21 mouse cellular contexts compared by ENCODE assay signal in the genomic region with DNA sequence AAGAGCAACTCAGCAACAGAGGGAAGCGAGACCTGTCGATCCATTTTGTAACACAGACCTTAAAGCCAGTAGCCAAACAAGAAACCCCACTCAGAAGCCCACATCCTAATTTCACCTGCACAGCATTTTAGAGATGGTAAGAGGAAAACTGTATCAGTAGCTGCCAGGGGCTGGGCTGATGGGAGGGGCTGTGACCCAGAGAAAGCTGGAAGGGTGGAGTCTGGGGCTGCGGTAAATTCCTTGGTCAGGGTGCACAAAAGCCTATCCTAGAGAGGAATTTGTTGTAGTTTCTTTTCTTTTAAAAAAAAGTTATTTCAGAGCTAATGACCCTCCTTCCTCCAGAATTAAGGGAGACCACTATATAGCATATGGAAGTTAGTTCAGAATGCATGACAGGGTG.
"Had no signal": no experiment of that assay in that cellular context is flagged by ENCODE, and none has a peak within 500 bp of the region (broad histone marks: within the 10 kb centered on the region; RNA-seq: fewer than 3 reads in every experiment).

No protein-coding gene starts in this region.

- H3K27ac ChIP-seq: layer of hippocampus, adult 2 months; limb, embryonic 10.5 days; limb, embryonic 13.5 days; lung, embryonic 15.5 days; midbrain, embryonic 12.5 days; midbrain, embryonic 15.5 days; neural tube, embryonic 12.5 days; neural tube, embryonic 15.5 days; stomach, postnatal 0 days had no signal

- H3K4me1 ChIP-seq: lung, embryonic 15.5 days; midbrain, embryonic 12.5 days; neural tube, embryonic 12.5 days; neural tube, embryonic 15.5 days had no signal

- H3K4me2 ChIP-seq: limb, embryonic 13.5 days; lung, embryonic 15.5 days; midbrain, embryonic 12.5 days; midbrain, embryonic 15.5 days; neural tube, embryonic 12.5 days; neural tube, embryonic 15.5 days had no signal

- DNase-seq: kidney, adult 18-20 months; kidney, adult 9 months; kidney, postnatal 14 days; layer of hippocampus, adult 9-11 months; lung, postnatal 10 days; lung, postnatal 36 days; right cerebral cortex, adult 18-20 months; right cerebral cortex, postnatal 14 days; right cerebral cortex, postnatal 4 days; thymus, adult 2 months; thymus, postnatal 14 days; thymus, postnatal 4 days had no signal

- ATAC-seq: midbrain, embryonic 15.5 days had no signal

- H3K4me3 ChIP-seq: layer of hippocampus, adult 2 months; limb, embryonic 10.5 days; limb, embryonic 13.5 days; lung, embryonic 15.5 days; midbrain, embryonic 12.5 days; midbrain, embryonic 15.5 days; neural tube, embryonic 12.5 days; neural tube, embryonic 15.5 days had no signal

- H3K9ac ChIP-seq: limb, embryonic 13.5 days; lung, embryonic 15.5 days; midbrain, embryonic 12.5 days; midbrain, embryonic 15.5 days; neural tube, embryonic 12.5 days; neural tube, embryonic 15.5 days had no signal

- H3K27me3 ChIP-seq: limb, embryonic 13.5 days; lung, embryonic 15.5 days; midbrain, embryonic 12.5 days; midbrain, embryonic 15.5 days; neural tube, embryonic 12.5 days; neural tube, embryonic 15.5 days had no signal

- H3K9me3 ChIP-seq: limb, embryonic 10.5 days; limb, embryonic 13.5 days; lung, embryonic 15.5 days; midbrain, embryonic 12.5 days; midbrain, embryonic 15.5 days; neural tube, embryonic 12.5 days; neural tube, embryonic 15.5 days had no signal
